Mouse (Mus musculus) gastrocnemius, postnatal 10 days (tissue): ENCODE data around the gene Cldn3. TPM values are rescaled to one million over a fixed set of nuclear protein-coding genes. Genes with fewer than 3 reads are reported as not detected.

ENCODE experiments used
- DNase-seq: peaks from one replicate; pipeline ENCODE4 v3.0.0; 2021; ENCODE audit warnings: mixed read lengths
- total RNA-seq, 2 experiments: library from RNA; stranded (reverse); gene quantifications; 2 replicates each; pipeline ENCODE4 v1.2.3; 2021

Cldn3 gene
- total RNA-seq, 2 experiments from 2014 or later: not detected

DNA sequence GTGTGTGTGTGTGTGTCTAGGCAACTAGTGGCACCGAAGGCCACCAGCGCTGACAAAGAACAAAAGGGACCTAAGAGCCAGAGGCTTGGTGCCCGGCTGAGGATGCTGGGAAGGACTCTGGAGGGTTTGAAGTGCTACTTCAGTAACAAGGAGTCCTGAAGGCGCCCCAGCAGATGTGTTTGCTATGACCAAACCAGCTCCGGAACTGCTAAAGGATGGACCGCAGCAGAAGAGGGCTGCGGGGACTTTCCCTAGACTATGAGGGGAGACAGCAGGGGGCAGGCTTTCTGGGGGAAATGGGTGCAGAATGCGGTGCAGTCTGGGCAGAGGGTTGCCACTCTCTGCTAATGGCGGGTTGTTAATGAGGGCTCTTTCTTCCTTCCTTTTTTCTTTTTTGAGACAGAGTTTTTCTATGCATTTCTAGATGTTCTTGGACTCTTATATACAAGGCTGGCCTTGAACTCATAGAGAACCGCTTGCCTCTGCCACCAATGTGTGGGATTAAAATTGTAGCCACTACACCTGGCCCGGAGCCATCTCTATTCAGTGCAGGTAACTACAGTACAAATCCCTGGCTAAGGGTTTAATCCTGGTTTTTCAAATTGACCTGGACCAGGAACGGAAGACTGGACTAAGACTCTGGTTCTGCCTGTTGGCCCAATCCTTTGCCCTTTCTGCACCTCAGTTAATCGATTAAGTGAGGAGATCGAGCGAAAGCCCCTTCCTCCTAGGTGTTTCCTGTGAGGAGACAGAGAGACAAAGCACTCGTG lies 22.0 kb downstream of the Cldn3 start:
- DNase-seq: peak; percentile 36

DNA sequence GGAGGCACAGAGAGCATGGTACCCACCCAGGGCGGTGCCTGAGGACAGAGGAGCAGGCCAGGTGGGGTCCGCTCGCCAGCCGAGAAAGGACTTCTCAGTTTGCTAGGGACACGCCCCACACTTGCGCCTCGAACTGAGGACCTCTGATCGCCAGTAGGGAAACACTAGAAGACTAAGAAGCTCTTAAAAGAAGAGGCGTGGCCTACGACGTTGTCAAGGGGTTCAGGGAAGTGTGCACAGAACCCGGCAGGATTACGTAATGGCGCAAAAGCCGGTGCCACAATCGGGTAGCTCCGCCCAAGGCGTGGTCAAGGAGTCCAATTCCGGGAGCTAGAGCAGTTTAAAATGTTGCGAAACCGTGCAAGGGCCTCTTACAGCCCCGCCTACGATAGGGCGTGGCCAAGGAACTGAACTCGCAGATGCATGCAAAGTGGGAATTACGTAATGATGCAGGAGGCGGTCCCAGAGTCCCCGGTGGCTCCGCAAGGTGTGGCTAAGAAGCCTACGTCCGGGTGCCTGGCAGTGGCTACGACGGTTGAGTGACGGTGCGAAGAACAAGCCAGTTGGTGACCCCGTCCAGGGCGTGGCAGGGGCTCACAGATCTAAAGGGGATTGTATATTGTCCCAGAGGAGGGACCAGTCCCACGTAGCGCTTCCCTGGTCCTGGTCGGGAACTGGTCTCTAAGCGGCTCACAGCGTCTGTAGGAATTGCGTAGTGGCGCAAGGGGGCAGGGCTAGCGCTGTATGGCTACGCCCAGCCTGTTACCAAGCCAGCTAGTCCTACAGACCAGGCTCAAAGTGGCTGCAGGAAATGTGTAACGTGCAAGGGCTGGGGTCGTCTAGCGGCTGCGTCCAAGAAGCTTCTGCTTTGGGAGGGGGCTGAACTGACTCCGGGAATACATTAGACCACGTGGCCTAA lies 22.9 kb downstream of the Cldn3 start, which contains the start of gene Abhd11:
Gene Abhd11 (plus strand): TSS at position 482 of the 919 bp plus-strand sequence.
- DNase-seq: peak; percentile 93

DNA sequence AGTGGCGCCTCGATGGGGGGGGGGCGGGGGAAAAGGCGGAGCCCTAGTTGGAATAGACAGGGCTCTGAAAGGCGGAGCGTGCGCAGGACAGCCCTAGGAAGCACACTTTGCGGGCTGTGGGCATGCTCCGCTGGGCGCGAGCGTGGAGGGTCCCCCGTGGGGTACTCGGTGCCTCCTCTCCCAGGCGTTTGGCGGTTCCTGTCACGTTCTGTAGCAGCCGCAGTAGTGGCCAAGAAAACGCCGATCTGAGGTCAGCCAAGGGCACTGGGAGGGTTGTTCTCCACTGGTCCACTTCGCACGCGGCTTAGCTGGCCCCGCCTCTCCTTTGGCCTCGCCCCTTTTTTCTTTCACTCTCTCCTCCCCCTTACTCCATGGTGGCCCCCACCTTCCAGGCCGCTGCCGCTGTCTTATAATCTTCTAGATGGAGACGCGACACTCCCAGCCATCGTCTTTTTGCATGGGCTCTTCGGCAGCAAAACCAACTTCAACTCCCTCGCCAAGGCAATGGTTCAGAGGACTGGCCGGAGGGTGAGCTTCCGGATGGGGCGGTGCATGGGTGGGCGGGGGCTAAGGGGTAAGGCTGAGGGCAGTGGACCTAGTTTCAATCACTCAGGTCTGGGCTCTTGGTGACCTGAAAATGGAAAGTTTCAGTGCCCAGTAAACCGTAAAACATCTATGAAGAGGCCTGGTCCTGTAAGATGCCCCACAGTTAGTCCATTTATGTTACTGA lies 23.7 kb downstream of the Cldn3 start:
- peak; percentile 84 for DNase-seq

DNA sequence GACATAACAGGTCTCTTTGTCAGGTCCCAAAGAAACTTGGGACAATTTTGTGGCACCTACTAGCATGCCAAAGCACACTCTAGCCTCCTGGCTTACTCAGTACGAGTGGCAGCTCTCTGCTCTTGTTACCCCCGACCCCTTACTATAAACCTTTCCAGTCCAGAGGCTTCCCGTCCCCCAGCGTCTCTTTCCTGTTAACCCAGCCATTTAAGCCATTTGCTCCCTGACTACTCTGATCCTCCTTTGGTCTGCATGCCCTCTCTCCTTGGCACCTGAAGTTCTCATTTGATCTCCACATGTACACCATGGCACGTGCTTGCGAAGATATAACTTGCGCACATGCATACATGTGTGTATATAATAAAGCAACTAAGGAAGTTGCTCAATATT lies 24.3 kb downstream of the Cldn3 start:
- no peak for DNase-seq

DNA sequence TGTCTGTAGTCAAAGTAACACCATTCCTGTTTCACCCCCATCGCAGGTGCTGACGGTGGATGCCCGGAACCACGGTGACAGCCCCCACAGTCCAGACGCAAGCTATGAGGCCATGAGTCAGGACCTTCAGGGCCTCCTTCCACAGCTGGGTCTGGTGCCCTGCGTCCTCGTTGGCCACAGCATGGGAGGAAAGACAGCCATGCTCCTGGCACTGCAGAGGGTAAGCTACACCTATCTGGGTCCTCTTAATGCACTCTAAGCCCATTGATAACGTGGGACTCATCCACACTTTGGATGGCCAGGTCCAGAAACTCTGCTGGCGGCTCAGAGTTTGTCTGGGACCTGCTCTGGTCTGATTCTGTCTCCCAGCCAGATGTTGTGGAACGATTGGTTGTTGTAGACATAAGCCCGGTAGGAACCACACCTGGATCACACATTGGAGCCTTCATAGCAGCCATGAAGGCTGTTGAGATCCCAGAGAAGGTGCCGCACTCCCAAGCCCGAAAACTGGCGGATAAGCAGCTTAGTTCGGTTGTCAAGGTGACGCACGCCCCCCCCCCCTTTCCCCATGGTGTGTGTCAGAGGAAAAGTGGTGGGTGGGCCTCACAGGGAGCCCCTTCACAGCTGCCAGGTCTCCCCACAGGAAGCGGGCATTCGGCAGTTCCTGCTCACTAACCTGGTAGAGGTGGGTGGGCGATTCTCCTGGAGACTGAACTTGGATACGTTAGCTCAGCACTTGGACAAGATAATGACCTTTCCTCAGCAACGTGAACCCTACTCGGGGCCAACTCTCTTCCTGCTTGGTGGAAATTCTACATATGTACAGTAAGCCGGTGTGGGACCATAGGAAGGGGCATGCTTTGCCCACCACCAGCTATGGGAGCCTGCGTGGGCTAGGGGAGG lies 25.1 kb downstream of the Cldn3 start:
- no peak for DNase-seq

DNA sequence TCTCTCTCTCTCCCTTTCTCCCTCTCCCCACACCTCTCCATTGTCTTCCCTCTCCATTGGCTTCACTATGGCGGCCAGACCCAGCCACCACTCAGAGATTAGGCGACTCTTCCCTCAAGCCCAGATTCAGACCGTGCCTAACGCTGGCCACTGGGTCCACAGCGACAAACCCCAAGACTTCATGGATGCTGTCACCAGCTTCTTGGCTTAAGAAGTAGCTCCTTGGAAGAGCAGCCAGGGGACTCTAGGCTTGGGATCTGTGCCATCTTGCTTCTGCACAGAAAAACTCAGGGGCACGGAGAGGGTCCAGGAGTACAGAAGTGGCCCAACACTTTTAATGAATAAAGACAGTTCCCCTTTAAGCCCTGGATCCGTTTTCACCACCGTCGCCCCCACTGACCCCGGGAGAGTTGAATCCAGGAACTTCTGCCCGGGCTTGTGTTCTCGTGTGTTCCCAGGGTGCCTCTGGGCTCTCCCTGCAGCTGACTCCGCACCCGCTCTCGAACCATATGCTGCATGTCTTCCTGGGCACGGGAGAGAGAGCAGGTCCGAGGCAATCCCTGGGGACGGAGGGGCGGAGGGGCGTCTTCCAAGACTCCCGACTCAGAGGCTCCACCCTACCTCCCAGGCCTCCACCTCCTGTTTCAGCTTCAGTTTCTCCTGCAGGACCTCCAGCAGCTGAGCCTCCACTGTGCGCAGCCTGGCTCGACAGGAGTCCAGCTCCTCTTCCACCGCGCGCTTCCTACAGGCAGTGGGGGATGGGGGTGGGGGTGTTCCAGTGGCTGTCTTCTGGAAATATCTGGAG lies 26.0 kb downstream of the Cldn3 start:
- DNase-seq: no peak

DNA sequence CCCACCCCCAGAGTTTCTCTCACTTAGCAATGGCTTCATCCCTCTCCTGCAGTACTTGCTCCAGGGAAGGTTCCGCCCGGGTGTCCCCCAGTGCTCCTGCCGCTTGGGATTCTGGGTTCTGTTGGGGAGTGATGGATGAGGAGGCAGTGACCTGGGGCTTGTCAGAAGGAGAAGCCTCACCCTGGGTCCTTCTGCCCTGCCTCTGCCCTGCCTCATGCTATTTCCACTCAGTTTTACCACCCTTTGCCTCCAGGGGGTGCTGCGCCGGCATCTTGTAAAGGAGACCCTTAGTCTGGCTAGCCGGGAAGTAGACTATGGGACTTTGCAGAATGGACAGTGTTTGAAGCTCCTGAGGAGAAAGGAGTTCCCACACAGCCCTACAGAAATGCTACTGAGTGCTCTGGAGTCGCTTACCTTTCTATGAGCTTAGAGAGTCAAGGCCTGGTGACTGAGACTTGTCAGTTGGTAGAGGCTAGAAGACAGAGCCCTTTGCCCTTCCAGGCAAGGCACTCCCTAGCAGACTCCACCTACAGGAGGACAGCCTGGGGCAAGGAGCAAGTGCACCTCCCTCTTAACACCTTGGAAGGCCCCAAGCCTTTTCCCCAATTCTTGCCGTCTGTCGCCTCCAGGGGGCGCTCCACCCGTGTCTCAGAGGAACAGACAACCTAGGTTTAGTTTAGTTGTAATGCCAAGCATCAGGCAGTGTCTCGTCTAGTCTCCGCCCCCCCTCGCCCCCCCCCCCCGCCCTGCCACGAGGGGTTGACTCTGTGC lies 26.8 kb downstream of the Cldn3 start:
- DNase-seq: peak; percentile 86

DNA sequence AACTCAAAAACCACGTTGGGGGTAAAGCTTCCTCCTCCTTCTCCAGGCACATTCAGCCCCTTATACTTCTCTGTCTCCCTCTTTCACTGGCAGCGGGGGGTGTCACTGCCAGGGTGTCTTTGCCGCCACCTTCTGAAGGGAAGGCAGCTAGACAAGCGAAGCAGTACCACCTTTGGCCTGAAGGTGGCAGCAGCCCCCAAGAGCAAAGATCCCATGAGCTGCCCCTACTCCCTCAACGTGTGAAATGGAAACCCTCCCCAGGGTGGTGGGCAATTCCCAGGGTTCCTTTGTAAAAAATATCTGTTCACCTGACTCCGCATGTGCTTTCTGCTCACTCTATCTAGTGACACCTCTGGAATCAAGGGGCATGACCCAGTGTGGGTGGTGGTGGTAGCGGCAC lies 29.5 kb downstream of the Cldn3 start:
- peak; percentile 89 for DNase-seq

DNA sequence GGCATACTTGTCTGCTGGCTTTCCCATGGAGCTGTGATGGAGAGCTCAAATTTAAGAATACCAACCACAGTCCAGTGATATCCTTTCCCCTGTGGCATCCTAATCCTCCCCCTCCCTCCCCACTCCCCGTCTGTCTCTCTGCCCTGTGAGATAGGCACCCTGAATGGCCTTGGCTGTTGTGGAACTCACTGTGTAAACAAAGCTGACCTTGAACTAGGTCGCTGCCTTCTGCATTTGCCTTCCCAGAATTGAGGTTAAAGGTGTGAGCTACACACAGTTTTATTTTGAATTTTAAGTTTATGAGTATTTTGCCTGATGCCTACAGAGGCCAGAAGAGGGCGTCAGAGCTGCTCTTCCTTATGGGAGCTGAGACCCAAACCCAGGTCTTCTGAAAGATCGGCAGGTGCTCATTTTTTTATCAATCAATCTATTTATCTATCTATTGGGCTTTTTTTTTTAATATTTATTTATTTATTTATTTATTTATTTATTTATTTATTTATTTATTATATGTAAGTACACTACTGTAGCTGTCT lies 30.3 kb downstream of the Cldn3 start:
- no peak for DNase-seq

DNA sequence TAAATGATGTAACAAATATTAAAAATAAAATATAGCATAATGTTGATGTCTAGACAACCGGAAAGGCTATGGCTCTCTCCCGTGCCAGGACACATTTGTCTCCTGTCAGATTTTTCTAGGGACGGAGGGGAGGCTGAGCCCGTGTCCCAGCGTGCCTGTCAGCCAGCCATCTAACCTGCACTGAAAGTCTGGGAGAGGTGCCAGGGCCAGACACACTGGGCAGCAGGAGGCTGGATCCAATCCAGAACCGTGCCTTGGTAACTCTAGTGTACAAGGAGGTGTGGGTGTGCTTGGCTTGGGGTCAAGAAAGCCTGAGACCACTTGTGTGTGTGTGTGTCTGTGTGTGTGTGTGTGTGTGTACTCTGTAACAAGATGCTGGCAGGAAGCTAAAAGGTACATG lies 35.8 kb downstream of the Cldn3 start:
- DNase-seq: peak; percentile 36

DNA sequence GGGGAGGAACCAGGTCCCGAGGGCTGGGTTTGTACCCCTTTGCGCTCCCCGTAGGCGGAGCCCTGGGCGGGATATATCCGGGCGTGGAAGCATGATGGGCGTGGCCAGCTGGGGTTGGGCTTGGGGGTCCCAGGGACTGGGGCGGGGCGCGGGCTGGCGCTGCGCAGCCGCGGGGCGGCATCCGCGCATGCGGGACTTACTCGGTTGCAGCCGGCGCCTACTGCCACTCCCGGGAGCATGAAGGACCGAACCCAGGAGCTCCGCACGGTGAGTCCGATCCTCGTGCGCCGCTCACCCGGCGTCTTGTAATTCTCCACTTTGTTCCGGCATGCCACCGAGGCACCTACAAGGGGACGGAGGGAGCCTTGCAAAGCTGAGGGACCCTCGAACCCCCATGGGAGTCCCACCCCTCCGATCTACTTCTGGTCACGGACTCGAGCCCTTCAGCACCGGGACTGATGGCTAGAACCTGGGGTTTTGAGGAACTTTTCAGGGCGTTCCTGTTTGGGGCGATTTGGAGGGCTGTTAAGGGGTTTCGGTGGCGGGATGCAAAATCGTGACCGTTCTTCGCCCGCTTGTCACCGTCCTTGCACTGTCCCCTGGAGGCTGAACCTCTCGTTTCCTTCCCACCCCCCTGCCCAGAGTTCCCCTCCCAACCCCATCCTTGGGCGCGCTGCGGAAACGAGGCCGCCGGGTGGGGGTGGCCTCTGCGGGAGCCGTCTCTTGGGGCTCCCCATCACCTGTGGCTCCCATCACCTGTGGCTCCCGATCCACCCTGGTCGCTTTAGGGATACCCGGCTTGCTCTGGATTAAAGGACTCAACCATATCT lies 37.5 kb downstream of the Cldn3 start, which contains the start of gene Stx1a:
Gene Stx1a (plus strand): TSS at position 139 of the 830 bp plus-strand sequence.
- DNase-seq: peak; percentile 86

DNA sequence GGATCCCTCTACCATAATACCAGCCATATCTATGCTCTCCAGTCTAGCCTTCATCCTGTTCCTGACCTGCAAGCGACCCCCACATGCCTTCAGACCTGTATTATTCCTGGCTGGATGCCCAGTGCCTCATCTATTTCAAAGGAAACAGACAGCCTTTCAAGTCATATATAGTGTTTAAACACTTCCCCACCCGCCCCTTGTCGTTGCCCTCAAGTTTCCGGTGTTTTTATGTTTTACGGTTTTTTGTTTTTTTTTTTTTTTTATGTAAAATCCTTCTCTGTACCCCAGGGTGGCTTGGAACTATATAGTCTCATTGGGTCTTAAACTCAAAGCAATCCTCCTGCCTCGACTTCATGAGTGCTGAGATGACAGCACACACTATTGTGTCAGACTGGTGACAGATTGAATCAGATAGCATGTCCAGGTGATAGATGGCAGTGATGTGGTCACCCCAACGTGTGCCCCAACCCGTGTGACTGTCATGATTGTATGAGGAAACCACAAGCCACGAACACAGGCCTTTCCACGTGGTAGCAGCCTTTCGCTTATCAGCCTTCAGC lies 38.7 kb downstream of the Cldn3 start:
- DNase-seq: no peak

DNA sequence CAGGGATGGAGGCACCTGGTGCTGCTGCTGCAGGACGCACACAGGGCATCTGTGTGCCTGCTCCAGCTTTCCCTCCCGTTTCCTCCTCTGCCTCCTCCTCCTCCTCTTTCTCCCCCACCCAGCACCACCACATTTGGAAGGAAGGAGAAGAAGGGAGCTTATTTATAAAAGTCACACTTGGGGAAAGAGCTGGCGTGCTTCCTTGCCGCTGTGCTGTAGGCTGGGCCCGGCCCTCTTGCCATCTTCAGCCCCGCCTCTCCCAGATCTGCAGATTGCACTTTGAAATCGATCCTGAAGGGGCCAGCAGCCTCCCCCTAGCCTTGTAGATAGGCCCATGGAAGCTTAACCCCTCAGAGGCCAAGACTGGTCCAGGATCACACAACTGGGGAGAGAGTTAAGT lies 39.9 kb downstream of the Cldn3 start:
- DNase-seq: no peak

DNA sequence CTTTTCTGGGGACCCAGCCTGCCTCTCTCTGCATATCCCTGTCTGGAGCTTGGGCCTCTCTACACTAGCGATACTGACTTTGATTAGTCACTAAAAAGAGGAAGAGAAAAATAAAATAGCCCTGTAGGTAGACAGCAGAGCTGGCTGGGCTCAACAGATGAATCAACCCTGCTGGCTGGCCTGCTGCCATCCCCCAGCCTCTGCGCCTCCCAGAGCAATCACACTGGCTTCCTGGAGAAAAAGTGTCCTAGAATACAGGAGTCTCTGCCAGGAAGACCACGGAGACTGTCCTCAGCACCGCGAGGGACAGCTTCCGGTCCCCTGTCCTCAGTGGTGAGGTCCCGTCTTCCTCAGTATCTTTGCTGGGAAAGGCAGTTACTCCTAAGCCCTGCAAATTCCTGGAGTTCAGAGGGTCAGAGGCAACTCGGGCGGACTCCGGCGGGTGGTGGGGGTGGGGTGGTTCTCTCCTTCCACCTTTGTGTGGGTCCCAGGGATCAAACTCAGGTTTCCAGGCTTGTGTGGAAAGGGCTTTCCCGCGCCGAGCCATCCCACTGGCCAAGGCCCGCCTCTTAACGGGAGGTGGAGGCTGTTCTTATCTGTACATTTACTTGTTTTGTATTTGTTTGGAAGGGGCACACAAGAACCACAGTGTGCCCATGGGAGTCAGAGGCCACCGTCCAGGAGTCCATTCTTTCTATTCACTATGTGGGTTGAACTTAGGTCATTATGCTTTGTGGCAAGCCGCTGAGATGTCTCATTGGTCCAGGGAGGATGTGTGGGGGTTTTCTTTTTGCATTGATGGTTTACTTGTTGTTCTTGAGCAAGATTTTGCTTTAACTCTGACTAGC lies 43.2 kb downstream of the Cldn3 start:
- DNase-seq: peak; percentile 69

DNA sequence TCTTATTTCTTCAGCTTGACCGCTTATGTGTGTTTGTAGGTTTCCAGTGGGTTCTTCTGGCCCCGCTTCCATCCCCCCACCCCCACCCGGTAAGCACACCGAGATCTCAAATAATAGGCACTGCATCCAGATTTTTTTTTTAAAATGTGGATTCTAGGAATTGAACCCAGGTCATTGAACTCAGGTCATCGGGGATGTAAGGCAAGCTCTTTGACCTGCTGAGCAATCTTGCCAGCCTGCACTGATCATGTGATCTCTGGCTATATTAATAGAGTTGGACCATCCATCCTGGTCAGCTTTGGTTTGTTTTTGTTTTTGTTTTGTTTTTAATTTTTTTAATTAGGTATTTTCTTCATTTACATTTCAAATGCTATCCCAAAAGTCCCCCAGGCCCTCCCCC lies 46.6 kb downstream of the Cldn3 start:
- no peak for DNase-seq

DNA sequence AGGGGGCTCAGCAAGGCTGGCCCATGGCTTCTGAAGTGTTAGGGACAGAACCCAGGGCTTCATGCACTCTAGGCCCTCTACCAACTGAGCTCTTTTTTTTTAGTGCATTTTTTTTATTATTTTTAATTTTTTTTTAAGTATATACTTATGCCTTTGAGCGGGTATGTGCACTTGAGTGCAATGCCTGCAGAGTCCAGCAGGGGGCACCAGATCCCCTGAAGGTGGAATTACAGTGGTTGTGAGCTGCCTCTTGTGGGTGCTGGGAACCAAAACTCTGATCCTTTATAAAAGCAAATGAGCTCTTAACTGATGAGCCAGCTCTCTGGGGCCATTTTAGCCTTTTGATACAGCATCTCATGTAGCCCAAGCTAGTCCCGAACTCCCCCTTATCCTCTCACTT lies 48.6 kb downstream of the Cldn3 start:
- DNase-seq: no peak
